In genomic region chr12:91892622-91893560, GRCm38 (mm10) we compare ENCODE assay signal across 26 mouse cellular contexts. TPM values are rescaled to one million over a fixed set of nuclear protein-coding genes. Genes with fewer than 3 reads are reported as not detected.
DNase-seq lines count a peak whose midpoint lies in the region; ATAC-seq and TF ChIP-seq lines count a peak whose summit lies in the region.
"Had no signal": no experiment of that assay in that cellular context is flagged by ENCODE, and none has a peak within 500 bp of the region (broad histone marks: within the 10 kb centered on the region; RNA-seq: fewer than 3 reads in every experiment).

No protein-coding gene starts in this region.

- H3K27me3 ChIP-seq in forebrain, embryonic 14.5 days (replicated peaks; ENCODE audit: control insufficient read depth, insufficient read depth, low read length) = no peaks in the 10 kb centered on the region
- no peaks in the 10 kb centered on the region for H3K27me3 ChIP-seq in forebrain, embryonic 11.5 days (ENCODE audit: control insufficient read depth, insufficient read depth, low read length)
- no peaks in the 10 kb centered on the region for H3K27me3 ChIP-seq in forebrain, embryonic 16.5 days (replicated peaks; ENCODE audit: control insufficient read depth, insufficient read depth, low read length)
- no peaks in the 10 kb centered on the region for H3K27me3 ChIP-seq in embryonic facial prominence, embryonic 10.5 days (replicated peaks; ENCODE audit: low read depth, poor library complexity, severe bottlenecking)
- H3K27me3 ChIP-seq: CH12.LX; embryonic facial prominence, embryonic 12.5 days; embryonic facial prominence, embryonic 15.5 days; heart, embryonic 12.5 days; heart, embryonic 15.5 days; hindbrain, embryonic 12.5 days; hindbrain, embryonic 15.5 days had no signal

- H3K9me3 ChIP-seq in forebrain, embryonic 14.5 days (replicated peaks; ENCODE audit: control insufficient read depth, low read length) = no peaks in the 10 kb centered on the region
- no peaks in the 10 kb centered on the region for H3K9me3 ChIP-seq in forebrain, embryonic 11.5 days (ENCODE audit: control insufficient read depth, low read length)
- no peaks in the 10 kb centered on the region for H3K9me3 ChIP-seq in forebrain, embryonic 16.5 days (ENCODE audit: control insufficient read depth, low read length)
- H3K9me3 ChIP-seq in embryonic facial prominence, embryonic 10.5 days = no peaks in the 10 kb centered on the region
- H3K9me3 ChIP-seq: embryonic facial prominence, embryonic 12.5 days; embryonic facial prominence, embryonic 15.5 days; G1E; heart, embryonic 12.5 days; heart, embryonic 15.5 days; hindbrain, embryonic 12.5 days; hindbrain, embryonic 15.5 days had no signal

- TF ChIP-seq POLR2A in brain, embryonic 14.5 days (IDR thresholded peaks at IDR 0.05; ENCODE audit: borderline replicate concordance, extremely low read depth, insufficient read depth, insufficient read length, poor library complexity, severe bottlenecking) = no peak

- intact Hi-C loops in heart, postnatal 10 days (cut with DNase I) = no loop called here
- intact Hi-C loops in heart, postnatal 14 days (cut with DNase I) = no loop called here

- H3K9ac ChIP-seq in forebrain, embryonic 14.5 days (ENCODE audit: low read length) = no peak overlapping the region
- H3K9ac ChIP-seq in forebrain, embryonic 11.5 days (ENCODE audit: low read length) = no peak overlapping the region
- no peak overlapping the region for H3K9ac ChIP-seq in forebrain, embryonic 16.5 days (replicated peaks; ENCODE audit: low read depth, low read length)
- H3K9ac ChIP-seq: embryonic facial prominence, embryonic 12.5 days; embryonic facial prominence, embryonic 15.5 days; heart, embryonic 12.5 days; heart, embryonic 15.5 days; hindbrain, embryonic 12.5 days; hindbrain, embryonic 15.5 days had no signal

- no peaks in the 10 kb centered on the region for H3K36me3 ChIP-seq in forebrain, embryonic 14.5 days (ENCODE audit: control insufficient read depth, insufficient read depth, low read length)
- H3K36me3 ChIP-seq in forebrain, embryonic 11.5 days (ENCODE audit: control insufficient read depth, insufficient read depth, low read length) = no peaks in the 10 kb centered on the region
- no peaks in the 10 kb centered on the region for H3K36me3 ChIP-seq in forebrain, embryonic 16.5 days (ENCODE audit: control insufficient read depth, insufficient read depth)
- H3K36me3 ChIP-seq in embryonic facial prominence, embryonic 10.5 days (replicated peaks) = no peaks in the 10 kb centered on the region
- H3K36me3 ChIP-seq: embryonic facial prominence, embryonic 12.5 days; embryonic facial prominence, embryonic 15.5 days; G1E; heart, embryonic 12.5 days; heart, embryonic 15.5 days; hindbrain, embryonic 12.5 days; hindbrain, embryonic 15.5 days had no signal

- 36% methylated on average over 9 of the region's 9 CpGs for WGBS in forebrain, embryonic 14.5 days
- WGBS in forebrain, embryonic 11.5 days = 79% methylated on average over 9 of the region's 9 CpGs
- WGBS in forebrain, embryonic 16.5 days = 19% methylated on average over 9 of the region's 9 CpGs
- 89% methylated on average over 9 of the region's 9 CpGs for WGBS in embryonic facial prominence, embryonic 10.5 days

- H3K4me2 ChIP-seq in forebrain, embryonic 14.5 days (ENCODE audit: low read length) = no peak overlapping the region
- no peak overlapping the region for H3K4me2 ChIP-seq in forebrain, embryonic 11.5 days (ENCODE audit: low read depth, low read length, severe bottlenecking)
- H3K4me2 ChIP-seq in forebrain, embryonic 16.5 days (ENCODE audit: low read length) = no peak overlapping the region
- H3K4me2 ChIP-seq: embryonic facial prominence, embryonic 12.5 days; embryonic facial prominence, embryonic 15.5 days; heart, embryonic 12.5 days; heart, embryonic 15.5 days; hindbrain, embryonic 12.5 days; hindbrain, embryonic 15.5 days had no signal

- no peak overlapping the region for H3K4me3 ChIP-seq in forebrain, embryonic 14.5 days (ENCODE audit: low read depth, low read length)
- no peak overlapping the region for H3K4me3 ChIP-seq in forebrain, embryonic 11.5 days (ENCODE audit: low read depth, low read length)
- H3K4me3 ChIP-seq in forebrain, embryonic 16.5 days (replicated peaks; ENCODE audit: low read length) = no peak overlapping the region
- no peak overlapping the region for H3K4me3 ChIP-seq in embryonic facial prominence, embryonic 10.5 days
- H3K4me3 ChIP-seq: embryonic facial prominence, embryonic 12.5 days; embryonic facial prominence, embryonic 15.5 days; heart, embryonic 12.5 days; heart, embryonic 15.5 days; hindbrain, embryonic 12.5 days; hindbrain, embryonic 15.5 days had no signal

- H3K27ac ChIP-seq in forebrain, embryonic 14.5 days (ENCODE audit: low read depth, low read length) = no peak overlapping the region
- no peak overlapping the region for H3K27ac ChIP-seq in forebrain, embryonic 11.5 days (ENCODE audit: low read depth, low read length)
- H3K27ac ChIP-seq in forebrain, embryonic 16.5 days (ENCODE audit: low read length) = no peak overlapping the region
- no peak overlapping the region for H3K27ac ChIP-seq in embryonic facial prominence, embryonic 10.5 days (replicated peaks)
- H3K27ac ChIP-seq: embryonic facial prominence, embryonic 12.5 days; embryonic facial prominence, embryonic 15.5 days; heart, embryonic 15.5 days; hindbrain, embryonic 12.5 days; hindbrain, embryonic 15.5 days had no signal

- no peak for TF ChIP-seq CTCF in brain, embryonic 14.5 days (IDR thresholded peaks at IDR 0.05; ENCODE audit: borderline replicate concordance, extremely low read depth, insufficient read depth, insufficient read length)

- DNase-seq in forebrain, embryonic 14.5 days (ENCODE audit: low spot score) = peak; percentile 80
- no peak for DNase-seq in forebrain, embryonic 11.5 days (ENCODE audit: low spot score)
- peak; percentile 10 to 14 for DNase-seq in heart, postnatal 10 days
- no peak for DNase-seq in heart, postnatal 14 days
- peak; percentile 86 for DNase-seq in brain, embryonic 14.5 days (ENCODE audit: low read depth)
- DNase-seq in embryonic facial prominence, embryonic 10.5 days (ENCODE audit: low spot score) = no peak
- DNase-seq: adrenal gland, postnatal 10 days; adrenal gland, postnatal 36 days; B cell, adult 2 months; cerebellum, adult 18-20 months; cerebellum, adult 9-10 months; cerebellum, postnatal 14 days; gastrocnemius, postnatal 10 days; gastrocnemius, postnatal 36 days; kidney, adult 2 months had no signal

- H3K4me1 ChIP-seq in forebrain, embryonic 14.5 days (ENCODE audit: control insufficient read depth, insufficient read depth, low read length) = 0 out of 2 replicates have a peak, but pooled peaks cover 4% of the 10 kb centered on the region
- H3K4me1 ChIP-seq in forebrain, embryonic 11.5 days (replicated peaks; ENCODE audit: control insufficient read depth, insufficient read depth, low read length) = no peaks in the 10 kb centered on the region
- H3K4me1 ChIP-seq in forebrain, embryonic 16.5 days (replicated peaks; ENCODE audit: control insufficient read depth, insufficient read depth, low read length) = peaks cover 7% of the 10 kb centered on the region; the same call in 1 of the 2 replicates
- no peaks in the 10 kb centered on the region for H3K4me1 ChIP-seq in embryonic facial prominence, embryonic 10.5 days
- H3K4me1 ChIP-seq: embryonic facial prominence, embryonic 12.5 days; embryonic facial prominence, embryonic 15.5 days; heart, embryonic 12.5 days; heart, embryonic 15.5 days; hindbrain, embryonic 12.5 days; hindbrain, embryonic 15.5 days had no signal

- peak; percentile 85 for ATAC-seq in forebrain, embryonic 14.5 days
- ATAC-seq in forebrain, embryonic 11.5 days (replicated peaks; ENCODE audit: low FRiP score) = no peak
- ATAC-seq in forebrain, embryonic 16.5 days = peak; percentile 95
- ATAC-seq: intestine, postnatal 0 days; Patski had no signal

RNA-seq across cellular contexts. Expression of gene Sel1l, which starts 43.9 kb away (rescaled TPM):
- polyA plus RNA-seq in forebrain, embryonic 14.5 days (2014; fragmentation: Nextera tagmentation; extraction: Ambion mirVana) = 58.1 and 84.8 TPM in 2 replicates
- 83.9 and 88.1 TPM in 2 replicates for polyA plus RNA-seq in forebrain, embryonic 11.5 days (2014; fragmentation: Nextera tagmentation; extraction: Ambion mirVana)
- total RNA-seq in heart, postnatal 10 days (2021) = 10 to 100 TPM; 60.3 to 62.6 TPM
- total RNA-seq in heart, postnatal 14 days (2021) = 10 to 100 TPM; 54.5 to 55.7 TPM
- 57.5 and 67.8 TPM in 2 replicates for polyA plus RNA-seq in brain, embryonic 14.5 days (2012; rRNA removed)
- polyA plus RNA-seq in forebrain, embryonic 16.5 days (2015; fragmentation: Nextera tagmentation; extraction: Ambion mirVana) = 109 and 126 TPM in 2 replicates
- polyA plus RNA-seq in embryonic facial prominence, embryonic 10.5 days (2016; fragmentation: Nextera tagmentation; extraction: Ambion mirVana) = 56.3 TPM in 2 replicates

Comparison
In these comparisons a context has a peak if more than half of its experiments do, and no peak if none do; other contexts are left out.
1. DNase-seq: peak in forebrain, embryonic 14.5 days (single experiment), heart, postnatal 10 days (2 of 2) and brain, embryonic 14.5 days (single experiment); none in forebrain, embryonic 11.5 days (single experiment), heart, postnatal 14 days (0 of 2) and embryonic facial prominence, embryonic 10.5 days (single experiment).